In genomic region chr14:75844867-75845697, GRCm38 (mm10) we compare ENCODE assay signal across 8 mouse cellular contexts. TPM values are rescaled to one million over a fixed set of nuclear protein-coding genes. Genes with fewer than 3 reads are reported as not detected.
DNase-seq lines count a peak whose midpoint lies in the region; ATAC-seq and TF ChIP-seq lines count a peak whose summit lies in the region.

Tpt1 (plus strand) TSS chr14:75845093.

- peak within 1 kb of the TSS; percentile 93 for H3K27ac ChIP-seq in bone marrow macrophage, adult 2 months (ENCODE audit: insufficient read depth, low read depth, low read length)
- H3K27ac ChIP-seq in embryonic fibroblast, embryonic 13.5 days (ENCODE audit: insufficient read depth, low read length) = peak within 1 kb of the TSS; percentile 96
- H3K27ac ChIP-seq in kidney, embryonic 14.5 days (ENCODE audit: low read depth, low read length) = peak within 1 kb of the TSS; percentile 98
- H3K27ac ChIP-seq in limb, embryonic 15.5 days = peak within 1 kb of the TSS; percentile 98

- H3K4me1 ChIP-seq in bone marrow macrophage, adult 2 months (ENCODE audit: control insufficient read depth, insufficient read depth, low read length) = peaks cover 27% of the 10 kb centered on the region
- peaks cover 12% of the 10 kb centered on the region for H3K4me1 ChIP-seq in embryonic fibroblast, embryonic 13.5 days (ENCODE audit: control insufficient read depth, insufficient read depth, low read length)
- H3K4me1 ChIP-seq in kidney, embryonic 14.5 days (ENCODE audit: control insufficient read depth, insufficient read depth, low read length) = peaks cover 11% of the 10 kb centered on the region; the same call in 1 of the 2 replicates
- H3K4me1 ChIP-seq in limb, embryonic 15.5 days = peaks cover 12% of the 10 kb centered on the region

- DNase-seq in A20 (ENCODE audit: low read depth, low spot score) = peak; percentile 99
- DNase-seq in heart, adult 9 months (ENCODE audit: low spot score in 2 of 2) = peak; percentile 99
- DNase-seq in monocyte, adult 2 months (ENCODE audit: low read depth in 1 of 2, low spot score in 2 of 2) = peak; percentile 99 to 100
- DNase-seq in spleen, postnatal 36 days (ENCODE audit: low spot score in 2 of 2) = peak; percentile 97

- H3K27me3 ChIP-seq in kidney, embryonic 14.5 days (ENCODE audit: control insufficient read depth, insufficient read depth, low read length) = no peaks in the 10 kb centered on the region
- H3K27me3 ChIP-seq in limb, embryonic 15.5 days = no peaks in the 10 kb centered on the region

- peak within 1 kb of the TSS; percentile 96 for H3K9ac ChIP-seq in kidney, embryonic 14.5 days (ENCODE audit: low read depth, low read length)
- H3K9ac ChIP-seq in limb, embryonic 15.5 days = peak within 1 kb of the TSS; percentile 92

- TF ChIP-seq CTCF in bone marrow macrophage, adult 2 months (IDR thresholded peaks at IDR 0.05; ENCODE audit: low read depth, low read length) = no peak
- no peak for TF ChIP-seq CTCF in embryonic fibroblast, embryonic 13.5 days (IDR thresholded peaks at IDR 0.05; ENCODE audit: borderline replicate concordance, insufficient read depth, low read length)

- H3K9me3 ChIP-seq in kidney, embryonic 14.5 days (ENCODE audit: control insufficient read depth, low read length) = no peaks in the 10 kb centered on the region
- no peaks in the 10 kb centered on the region for H3K9me3 ChIP-seq in limb, embryonic 15.5 days

- H3K4me3 ChIP-seq in bone marrow macrophage, adult 2 months (ENCODE audit: insufficient read depth, low read length) = peak within 1 kb of the TSS; percentile 72
- H3K4me3 ChIP-seq in embryonic fibroblast, embryonic 13.5 days (ENCODE audit: insufficient read depth, low read length) = peak within 1 kb of the TSS; percentile 97
- peak within 1 kb of the TSS; percentile 88 for H3K4me3 ChIP-seq in kidney, embryonic 14.5 days (ENCODE audit: low read length)
- peak within 1 kb of the TSS; percentile 73 for H3K4me3 ChIP-seq in limb, embryonic 15.5 days

- H3K36me3 ChIP-seq in kidney, embryonic 14.5 days (ENCODE audit: control insufficient read depth, insufficient read depth, low read length) = peaks cover 38% of the 10 kb centered on the region
- H3K36me3 ChIP-seq in limb, embryonic 15.5 days = peaks cover 34% of the 10 kb centered on the region

- peak within 1 kb of the TSS; percentile 81 for H3K4me2 ChIP-seq in kidney, embryonic 14.5 days (replicated peaks; ENCODE audit: low read depth, low read length)
- peak within 1 kb of the TSS; percentile 56 for H3K4me2 ChIP-seq in limb, embryonic 15.5 days

- no peak for TF ChIP-seq POLR2A in bone marrow macrophage, adult 2 months (IDR thresholded peaks at IDR 0.05; ENCODE audit: borderline replicate concordance, low read depth, low read length)
- TF ChIP-seq POLR2A in embryonic fibroblast, embryonic 13.5 days (IDR thresholded peaks at IDR 0.05; ENCODE audit: low read depth, low read length) = peak; percentile 91

- WGBS in kidney, embryonic 14.5 days = under 1% methylated on average over 86 of the region's 108 CpGs
- under 1% methylated on average over 92 of the region's 108 CpGs for WGBS in limb, embryonic 15.5 days

- ATAC-seq in kidney, embryonic 14.5 days (ENCODE audit: low FRiP score, low TSS enrichment) = peak; percentile 98
- peak; percentile 98 for ATAC-seq in limb, embryonic 15.5 days (ENCODE audit: insufficient number of reproducible peaks, low FRiP score, low TSS enrichment, low read depth)

RNA-seq across cellular contexts. Expression of gene Tpt1, which starts in this region (rescaled TPM):
- 3,849 and 4,223 TPM in 2 replicates for polyA plus RNA-seq in bone marrow macrophage, adult 2 months (2012; ENCODE audit: insufficient read depth, insufficient read length, missing spikeins)
- polyA plus RNA-seq in embryonic fibroblast, embryonic 13.5 days (2011; ENCODE audit: insufficient read length, low read depth, missing spikeins) = 3,843 and 4,417 TPM in 2 replicates
- polyA plus RNA-seq in kidney, embryonic 14.5 days (2014; fragmentation: Nextera tagmentation; extraction: Ambion mirVana) = 1,151 and 1,339 TPM in 2 replicates
- polyA plus RNA-seq in limb, embryonic 15.5 days (2015; fragmentation: Nextera tagmentation; extraction: Ambion mirVana) = 944 and 1,088 TPM in 2 replicates

Comparison
In these comparisons a context has a peak if more than half of its experiments do, and no peak if none do; other contexts are left out.
1. Peak in every context shown above with its lines: DNase-seq, ATAC-seq, H3K4me3 ChIP-seq and H3K27ac ChIP-seq.